Mouse (Mus musculus) megakaryocyte, adult 5-6 weeks (primary cell): ENCODE results near the gene Skap2. TPM values are rescaled to one million over a fixed set of nuclear protein-coding genes. Genes with fewer than 3 reads are reported as not detected.

Experiments
- ATAC-seq: 2 replicates; pipeline ENCODE4 v1.8.0; 2016; ENCODE audit warnings: mild to moderate bottlenecking, inconsistent platforms; ENCODE audit not compliant: poor library complexity, severe bottlenecking
- total RNA-seq, 2 experiments: library from RNA; stranded (forward) in 1 of 2; stranded (reverse) in 1 of 2; fragments of 153-499, 151-499 nt in 1 of 2; fragments of 221-1000, 200-1000 nt in 1 of 2; gene quantifications; 2 replicates each; pipeline versions ENCODE4 v1.2.3 to v1.2.4; 2015 to 2017

Skap2 gene
- total RNA-seq, 2 experiments from 2014 or later, result 178 to 359 TPM

DNA sequence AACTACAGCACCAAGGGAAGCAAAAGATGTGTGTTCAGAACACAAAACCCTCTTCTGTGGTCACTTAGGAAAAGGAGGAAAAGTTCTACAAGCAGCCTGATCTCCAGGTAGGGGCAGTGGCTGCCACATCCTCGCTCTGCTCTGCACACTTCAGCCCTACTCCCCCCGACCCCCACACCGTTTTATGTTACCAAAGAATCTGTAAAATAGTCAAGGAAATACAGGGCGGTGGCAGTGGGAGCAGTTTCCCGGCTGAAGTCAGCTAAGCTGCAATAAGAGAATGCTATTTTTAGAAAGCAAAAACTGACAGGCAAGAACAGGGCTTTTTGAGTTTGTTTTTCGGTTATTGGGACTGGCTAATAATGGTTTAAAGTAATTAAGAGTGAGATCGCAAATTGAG is 160.8 kb downstream of the Skap2 start:
- no peak for ATAC-seq

DNA sequence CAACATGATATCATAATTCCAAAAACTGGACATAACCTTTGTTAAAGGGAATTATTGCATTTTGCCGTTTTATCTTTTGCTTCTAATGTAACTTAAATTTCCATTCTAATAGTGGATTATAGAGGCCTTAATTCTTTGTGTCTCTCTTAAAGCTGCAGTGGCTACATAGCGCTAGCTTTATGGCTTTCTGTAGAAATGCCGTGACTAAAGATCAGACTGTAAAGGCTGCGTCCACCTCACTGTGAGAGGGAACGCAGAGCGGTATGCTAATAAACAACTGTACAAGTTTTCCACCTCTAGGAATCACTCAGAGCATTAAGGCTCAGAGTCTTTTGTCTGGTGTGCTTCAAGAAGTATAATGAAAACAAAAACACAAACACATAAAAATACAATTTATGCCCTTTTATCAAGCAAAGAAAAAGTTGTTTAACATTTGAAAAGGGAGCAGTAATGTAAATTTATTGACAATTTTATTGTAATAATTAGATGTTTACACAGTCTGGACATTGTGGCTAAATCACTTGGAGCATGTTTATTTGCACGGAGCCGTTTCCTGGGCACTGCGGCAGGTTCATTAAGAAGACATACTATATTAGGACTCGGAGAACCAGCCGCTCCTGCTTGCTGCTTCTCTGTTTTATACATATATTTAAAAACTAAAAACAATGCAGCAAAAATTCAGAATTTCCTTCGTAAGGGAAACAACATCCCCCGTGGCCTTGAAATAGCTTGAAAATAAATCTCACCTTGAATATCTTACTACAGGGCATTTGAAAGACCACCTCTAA is 162.1 kb downstream of the Skap2 start:
- ATAC-seq, result no peak

DNA sequence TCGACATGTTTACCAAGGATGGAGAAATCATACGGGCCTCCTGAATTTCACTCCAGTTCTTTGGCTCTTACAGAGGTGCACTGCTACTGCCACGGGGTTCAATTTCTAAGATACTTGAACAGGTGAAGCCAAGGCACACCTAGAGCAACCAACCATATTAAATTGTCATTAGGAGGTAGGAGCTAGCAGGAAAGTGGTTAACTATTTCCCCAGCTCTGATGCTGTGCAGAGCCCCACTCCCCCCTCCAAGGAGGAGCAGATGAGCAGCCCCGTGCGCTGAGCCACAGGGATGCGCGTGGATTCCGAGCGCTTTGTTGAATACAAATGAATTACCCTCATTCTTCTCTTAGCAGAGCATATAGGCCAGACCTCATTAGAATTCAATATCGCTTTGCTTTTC is 162.8 kb downstream of the Skap2 start:
- no peak for ATAC-seq

DNA sequence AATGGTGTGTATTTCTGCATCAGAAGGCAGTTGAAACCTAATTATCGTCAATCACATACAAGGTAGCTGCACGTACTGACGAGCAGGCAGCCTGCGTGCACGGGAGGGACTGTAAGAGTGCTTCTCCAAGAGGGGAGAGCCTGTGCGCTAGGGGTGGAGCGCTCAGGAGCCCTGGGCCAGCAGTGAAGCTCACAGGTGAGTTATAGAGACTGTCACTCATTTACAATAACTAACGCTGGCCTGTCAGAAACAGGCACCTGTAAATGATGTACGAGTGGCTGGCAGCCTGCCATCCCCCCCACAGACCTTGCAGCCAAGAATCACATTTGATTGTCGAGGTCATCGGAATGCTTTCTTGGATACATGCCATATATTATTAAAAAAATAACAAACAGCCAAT is 168.2 kb downstream of the Skap2 start:
- no peak for ATAC-seq

DNA sequence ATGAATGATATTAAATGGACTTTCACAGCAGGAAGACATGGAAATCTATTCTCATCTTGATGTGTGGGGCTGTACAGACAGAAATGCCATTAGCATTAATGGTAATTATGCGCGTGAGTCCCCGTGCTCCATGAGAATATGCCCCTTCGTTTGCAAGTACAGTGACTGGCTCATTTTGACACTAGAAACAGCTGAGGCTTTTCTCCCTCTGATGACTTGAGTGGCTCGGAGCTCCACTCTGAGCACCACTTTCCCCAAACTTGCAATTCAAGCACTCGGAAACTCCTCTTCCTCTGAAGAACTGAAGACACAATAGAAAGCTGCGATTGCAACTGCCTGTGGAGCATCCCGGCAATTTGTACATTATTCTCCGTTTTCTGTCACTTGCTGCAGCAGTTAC is 169.3 kb downstream of the Skap2 start:
- no peak for ATAC-seq

DNA sequence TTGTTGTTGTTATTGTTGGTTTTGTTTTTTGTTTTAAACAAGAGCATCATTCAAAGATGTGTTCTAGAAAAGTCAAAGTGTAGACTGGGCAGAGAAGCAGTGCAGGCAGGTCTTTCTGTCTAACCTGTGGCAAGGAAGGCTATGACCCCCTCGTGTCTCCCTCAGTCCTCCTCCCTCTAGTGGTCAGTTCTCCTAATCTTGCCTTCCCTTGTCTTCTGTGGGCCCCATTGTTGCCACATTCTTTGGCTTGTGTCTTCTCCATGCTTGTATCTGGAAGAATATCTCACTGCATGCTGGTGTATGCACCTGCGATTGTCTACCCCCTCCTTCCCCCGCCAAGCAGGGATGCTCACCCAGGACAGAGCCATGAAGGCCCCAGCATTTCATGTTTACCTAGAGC is 174.2 kb downstream of the Skap2 start:
- no peak for ATAC-seq

DNA sequence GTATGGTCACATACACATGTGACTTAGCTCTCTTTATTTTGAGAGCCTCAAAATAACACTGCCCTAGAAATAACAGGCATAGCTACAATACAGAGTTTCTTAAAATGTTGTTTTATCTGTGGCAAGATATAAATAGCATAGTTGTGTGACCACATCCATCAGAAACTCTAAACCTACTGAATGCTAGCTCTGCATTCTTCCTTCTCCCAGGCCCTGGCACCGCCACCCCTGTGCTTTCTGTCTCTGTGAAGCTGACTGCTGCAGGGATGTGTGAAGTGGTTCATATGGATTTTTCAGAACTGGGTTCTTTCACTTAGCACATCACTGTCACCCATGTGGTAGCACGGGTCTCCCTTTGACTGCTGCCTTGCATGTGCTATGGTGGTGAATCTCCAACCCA is 179.0 kb downstream of the Skap2 start:
- ATAC-seq, result no peak

DNA sequence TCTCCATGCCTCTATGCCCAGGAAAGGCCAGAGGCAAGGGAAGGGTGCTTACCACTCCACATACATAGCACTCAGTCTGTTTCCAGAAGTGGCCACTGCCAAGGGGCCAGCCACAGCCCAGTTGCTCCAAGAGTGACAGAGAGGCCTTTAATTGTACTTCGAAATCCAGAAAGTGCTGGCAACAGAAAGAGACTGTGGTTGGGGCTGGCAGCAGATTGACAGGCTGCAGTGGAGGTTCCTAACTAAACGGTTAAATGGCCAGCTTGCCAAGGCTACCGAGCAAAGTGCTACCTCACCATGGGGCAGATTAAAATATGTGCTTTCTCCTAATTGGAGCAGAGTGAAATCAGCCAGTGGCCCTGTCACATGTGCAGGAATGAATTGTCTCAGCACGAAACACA is 186.7 kb downstream of the Skap2 start:
- ATAC-seq, result no peak

DNA sequence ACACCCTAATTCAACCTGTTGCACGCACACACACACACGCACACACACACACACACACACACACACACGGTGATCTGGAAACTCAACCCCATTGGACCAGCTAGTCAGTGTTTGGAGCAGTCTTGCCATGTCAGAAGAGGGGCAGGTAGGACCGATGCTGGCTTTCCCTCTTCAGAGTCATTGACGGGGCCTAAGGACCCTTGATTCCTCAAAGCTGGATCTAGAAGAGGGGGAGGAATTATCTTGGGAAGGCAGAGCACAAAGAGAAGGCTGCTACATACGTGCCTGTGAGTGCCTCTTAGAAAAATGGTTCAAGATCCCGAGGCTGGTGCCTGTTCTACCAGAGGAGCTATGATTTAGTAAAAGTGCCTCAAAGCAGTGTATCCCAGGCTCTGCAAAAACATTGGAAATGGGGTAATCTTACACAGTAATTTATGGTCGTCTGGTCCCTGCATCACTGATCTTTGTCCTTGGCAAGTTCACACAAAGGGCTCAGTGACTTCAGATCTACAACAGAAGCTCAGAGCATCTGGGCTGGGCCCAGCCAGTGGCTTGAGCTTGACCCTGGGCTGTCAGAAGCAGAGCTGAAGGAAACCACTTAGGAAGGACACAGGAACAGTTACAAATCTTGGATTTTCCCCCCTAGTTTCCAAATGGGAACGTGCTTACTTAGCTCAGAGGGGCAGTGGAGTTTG is 188.1 kb downstream of the Skap2 start:
- no peak for ATAC-seq

DNA sequence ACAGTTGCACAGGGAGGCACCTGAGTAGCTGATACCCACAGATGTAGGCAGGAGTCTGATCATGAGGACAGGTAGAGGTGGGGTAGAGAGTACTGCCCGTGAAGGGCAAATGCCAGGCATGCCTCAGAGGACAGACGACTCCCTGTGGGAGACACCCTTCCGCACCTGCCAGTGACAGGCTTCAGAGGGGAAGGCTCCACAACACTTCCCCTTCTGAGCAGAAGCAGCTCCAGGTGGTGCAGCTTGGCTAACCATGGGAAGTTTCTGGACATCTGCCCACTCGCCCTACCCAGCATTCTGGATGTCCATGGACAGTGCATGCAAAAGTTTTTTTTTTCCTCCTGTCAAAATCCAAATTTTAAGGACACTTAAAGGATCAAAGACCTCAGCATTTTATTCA is 190.3 kb downstream of the Skap2 start:
- no peak for ATAC-seq

DNA sequence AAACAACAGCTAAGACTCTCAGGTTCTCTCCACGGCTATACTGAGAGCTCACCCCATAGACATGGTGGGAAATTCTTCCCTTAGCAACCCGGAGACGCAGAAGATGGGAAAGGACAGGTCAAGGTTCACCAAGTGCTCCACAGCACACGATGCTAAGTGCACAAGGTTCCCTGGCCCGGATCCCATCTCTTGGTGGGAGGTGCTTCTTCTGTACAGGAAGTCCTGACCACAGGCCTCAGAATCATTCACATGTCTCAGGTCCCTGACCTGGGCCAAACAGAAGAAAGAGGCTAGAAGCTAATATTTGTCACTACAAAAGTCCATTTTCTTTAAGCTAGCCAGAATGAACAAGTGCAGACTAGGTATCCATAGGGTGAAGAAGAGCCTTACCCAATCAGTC is 191.5 kb downstream of the Skap2 start:
- no peak for ATAC-seq

DNA sequence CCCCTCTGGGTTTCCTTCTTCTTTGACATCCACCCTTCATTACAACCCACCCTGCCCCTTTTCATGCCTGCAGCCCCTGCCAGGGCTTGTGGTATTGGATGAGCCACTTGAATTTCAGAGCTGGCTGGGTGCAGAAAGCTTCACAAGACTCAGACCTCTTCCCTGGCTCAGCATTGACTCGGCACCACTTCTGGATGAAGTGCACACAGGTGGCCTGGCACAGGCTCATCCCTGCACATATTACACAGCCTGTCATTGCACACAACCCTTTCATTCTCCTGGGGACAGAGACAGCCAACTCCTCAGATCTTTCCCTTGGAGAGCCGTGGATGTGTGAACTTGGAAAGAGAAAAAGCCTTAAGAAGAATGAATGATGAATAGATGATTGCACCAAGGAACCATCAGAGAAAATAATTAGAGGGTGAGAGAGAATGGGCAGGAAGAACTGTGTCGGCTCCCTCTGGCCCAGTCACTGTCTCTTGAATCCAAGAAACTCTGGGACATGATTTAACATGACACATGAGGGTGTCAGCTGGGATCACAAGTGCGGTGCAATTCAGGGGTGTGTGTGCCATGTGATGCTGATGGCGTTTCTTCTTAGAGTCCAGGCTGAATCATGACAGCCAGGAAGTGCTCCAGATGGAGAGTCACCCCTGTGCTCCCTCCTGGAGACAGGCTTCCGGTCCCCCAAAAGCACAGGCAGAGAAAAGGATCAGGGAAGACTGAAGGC is 195.3 kb downstream of the Skap2 start:
- ATAC-seq, result no peak

DNA sequence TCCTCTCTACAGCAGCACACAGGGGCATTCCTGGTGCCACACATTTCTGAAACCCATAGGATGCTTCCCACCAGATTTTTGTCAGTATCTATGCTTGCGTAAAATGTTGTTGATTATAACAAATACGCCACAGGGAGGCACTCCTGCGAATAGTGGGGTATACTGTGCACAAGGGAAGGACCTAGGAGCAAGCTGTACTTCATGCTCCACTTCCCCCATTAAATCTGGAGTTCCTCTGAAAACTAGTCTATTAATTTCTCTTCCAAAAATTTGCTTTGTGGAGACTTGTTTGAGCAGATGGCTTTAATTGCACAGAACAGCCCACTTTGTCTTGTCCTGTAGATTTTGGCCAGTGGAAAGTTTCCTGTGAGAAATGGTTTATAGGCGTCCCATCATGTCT is 201.4 kb downstream of the Skap2 start:
- no peak for ATAC-seq

DNA sequence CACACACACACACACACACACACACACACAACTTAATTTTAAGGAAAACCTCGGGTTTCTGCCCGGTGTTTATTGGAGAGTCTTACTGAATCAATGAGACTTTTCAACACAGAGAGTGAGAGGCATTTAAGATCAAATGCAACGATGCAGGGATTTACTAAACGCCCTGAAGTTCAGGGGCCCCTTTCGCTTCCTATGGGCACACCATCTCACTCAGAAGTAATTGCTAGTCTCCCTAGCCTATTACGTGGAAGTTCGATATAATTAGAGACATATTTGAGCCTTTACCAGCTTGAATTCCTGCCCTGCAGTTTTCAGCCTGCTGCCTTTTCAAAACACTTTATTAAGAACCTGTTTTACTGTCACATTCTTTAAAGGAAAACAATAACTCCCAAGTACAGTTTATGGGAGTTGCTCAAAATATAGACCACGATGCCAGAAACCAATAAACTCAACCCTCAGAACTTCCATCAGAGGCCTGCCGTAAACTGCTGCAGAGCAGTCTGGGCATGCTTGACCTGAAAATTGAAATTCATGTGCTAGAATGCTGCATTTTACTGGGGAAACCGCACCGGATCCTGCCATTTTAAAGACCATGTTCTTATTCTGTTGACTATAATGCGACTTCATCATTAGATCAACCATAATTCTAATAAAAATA is 203.1 kb downstream of the Skap2 start:
- ATAC-seq, result no peak

DNA sequence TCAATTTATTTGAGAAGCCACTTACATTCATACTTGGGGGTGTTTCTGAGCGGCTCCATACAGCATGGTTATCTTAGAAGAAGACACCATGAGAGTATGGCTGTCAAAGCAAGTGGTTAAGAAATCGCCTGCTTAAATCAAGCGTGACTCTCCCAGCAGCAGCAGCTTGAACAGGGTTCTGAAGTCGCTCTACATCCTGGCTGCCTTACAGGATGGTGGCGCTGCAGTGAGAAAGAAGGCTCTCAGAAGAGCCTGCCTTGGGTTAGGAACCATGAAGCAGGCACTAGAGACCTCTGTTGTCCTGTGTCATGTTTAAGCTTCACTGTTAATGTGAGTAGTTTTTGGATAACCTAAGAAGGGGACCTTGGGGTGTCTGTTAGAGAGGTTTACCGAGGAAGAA is 204.3 kb downstream of the Skap2 start:
- no peak for ATAC-seq

Other genes starting within 250 kb of the Skap2 start
- 0.11 TPM in 1 of 2 replicates, not detected in the other for gene Hoxa1, start 145.8 kb upstream of the Skap2 start, total RNA-seq (2015)
- gene Hoxa1, start 145.8 kb upstream of the Skap2 start, total RNA-seq (2017), result 0.37 TPM in 1 of 2 replicates, not detected in the other
- gene Hoxa2, start 152.3 kb upstream of the Skap2 start, total RNA-seq (2015), result not detected in 2 replicates
- gene Hoxa2, start 152.3 kb upstream of the Skap2 start, total RNA-seq (2017), result not detected in 2 replicates
- not detected in 2 replicates for gene 5730596B20Rik, start 164.9 kb upstream of the Skap2 start, total RNA-seq (2015)
- gene 5730596B20Rik, start 164.9 kb upstream of the Skap2 start, total RNA-seq (2017), result not detected in 2 replicates
- gene Hoxa4, start 179.2 kb upstream of the Skap2 start, total RNA-seq (2015), result 0.27 TPM in 1 of 2 replicates, not detected in the other
- gene Hoxa4, start 179.2 kb upstream of the Skap2 start, total RNA-seq (2017), result 0.28 TPM in 1 of 2 replicates, not detected in the other
- gene Hoxa5, start 192.0 kb upstream of the Skap2 start, total RNA-seq (2015), result 0.09 and 0.13 TPM in 2 replicates
- 0.18 TPM in 1 of 2 replicates, not detected in the other for gene Hoxa5, start 192.0 kb upstream of the Skap2 start, total RNA-seq (2017)
- gene Hoxa6, start 196.2 kb upstream of the Skap2 start, total RNA-seq (2015), result not detected in 2 replicates
- not detected in 2 replicates for gene Hoxa6, start 196.2 kb upstream of the Skap2 start, total RNA-seq (2017)
- gene Hoxa3, start 200.8 kb upstream of the Skap2 start, total RNA-seq (2015), result 0.93 TPM in 1 of 2 replicates, not detected in the other
- not detected in 2 replicates for gene Hoxa3, start 200.8 kb upstream of the Skap2 start, total RNA-seq (2017)
- not detected in 2 replicates for gene Gm28308, start 200.8 kb upstream of the Skap2 start, total RNA-seq (2015)
- not detected in 2 replicates for gene Gm28308, start 200.8 kb upstream of the Skap2 start, total RNA-seq (2017)
- gene Hoxa7, start 209.3 kb upstream of the Skap2 start, total RNA-seq (2015), result 1.2 and 1.8 TPM in 2 replicates
- gene Hoxa7, start 209.3 kb upstream of the Skap2 start, total RNA-seq (2017), result 0.53 and 0.73 TPM in 2 replicates
- gene Hoxa9, start 218.5 kb upstream of the Skap2 start, total RNA-seq (2015), result 0.36 and 1.2 TPM in 2 replicates
- 1.5 and 2.0 TPM in 2 replicates for gene Hoxa9, start 218.5 kb upstream of the Skap2 start, total RNA-seq (2017)
- gene Hoxa10, start 228.3 kb upstream of the Skap2 start, total RNA-seq (2015), result 0.07 TPM in 1 of 2 replicates, not detected in the other
- 0.11 TPM in 1 of 2 replicates, not detected in the other for gene Hoxa10, start 228.3 kb upstream of the Skap2 start, total RNA-seq (2017)
- not detected in 2 replicates for gene Hoxa11, start 233.3 kb upstream of the Skap2 start, total RNA-seq (2015)
- not detected in 2 replicates for gene Hoxa11, start 233.3 kb upstream of the Skap2 start, total RNA-seq (2017)
- gene Hoxa13, start 248.3 kb upstream of the Skap2 start, total RNA-seq (2015), result not detected in 2 replicates
- gene Hoxa13, start 248.3 kb upstream of the Skap2 start, total RNA-seq (2017), result not detected in 2 replicates